Mouse (Mus musculus) heart, adult 2 months (tissue): ENCODE data around the gene Wee1.

Experiments
- CTCF ChIP-seq: fragments of 200-600 bp; IDR thresholded peaks from 2 replicates; pipeline ENCODE4 v1.8.1; 2022; ENCODE audit warnings: antibody characterized with exemption, mild to moderate bottlenecking, moderate library complexity
- EP300 ChIP-seq: fragments of 200-500 bp; IDR thresholded peaks from 2 replicates; pipeline ENCODE4 v1.6.1; 2011; ENCODE audit warnings: low read depth, low read length, control low read depth; ENCODE audit not compliant: insufficient read depth
- POLR2A ChIP-seq: fragments of 200-500 bp; IDR thresholded peaks from 2 replicates; pipeline ENCODE4 v1.6.1; 2011; ENCODE audit warnings: mild to moderate bottlenecking, low read depth, low read length, control low read depth; ENCODE audit not compliant: insufficient read depth

- TF ChIP-seq CTCF (no peak), EP300 (no peak), POLR2A (no peak)
These were observed 33.9 kb upstream of the Wee1 start for GRCm38 (mm10) chr7:110087914-110088313.
